Mouse (Mus musculus): Measurements from ENCODE around the gene Gm21953. TPM values are rescaled to one million over a fixed set of nuclear protein-coding genes. Genes with fewer than 3 reads are reported as not detected.
"Not testable (repeated sequence)": the region's sequence is repeated elsewhere in the genome, so short reads cannot be mapped to it uniquely, and the experiment has no call there.

Gm21953 gene
- not detected in 2 replicates for polyA plus RNA-seq (2015; fragmentation: Nextera tagmentation; extraction: Ambion mirVana)

DNA sequence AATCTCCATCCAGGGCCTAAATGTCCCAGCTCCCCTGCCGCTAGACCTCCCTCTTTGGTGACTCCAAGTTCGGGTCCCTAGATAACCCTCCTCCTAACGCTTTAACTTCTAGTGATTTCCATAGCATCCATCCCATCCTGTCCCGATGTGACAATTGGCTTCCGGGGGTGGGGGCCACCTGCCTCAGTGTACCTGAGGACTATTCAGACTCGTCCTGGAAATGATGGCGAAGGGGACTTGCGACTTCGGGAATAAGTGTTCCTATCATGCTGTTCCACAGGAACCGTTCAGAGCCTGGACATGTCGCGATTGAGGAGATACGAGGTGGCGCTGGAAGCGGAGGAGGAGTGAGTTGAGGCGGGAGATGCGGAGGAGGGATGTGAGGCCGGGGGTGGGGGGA, at the start of gene Gm21953:
Gene Gm21953, plus strand, starts transcription at position 301 of the 400 bp plus-strand sequence.
- WGBS, result no CpG with 5 or more reads among the region's 18 CpGs
- H3K9ac ChIP-seq; H3K9me3 ChIP-seq; H3K4me2 ChIP-seq (replicated peaks); H3K4me3 ChIP-seq; H3K27me3 ChIP-seq; ATAC-seq (ENCODE audit: low FRiP score, low read depth); H3K4me1 ChIP-seq; H3K36me3 ChIP-seq; H3K27ac ChIP-seq: not testable (repeated sequence)

DNA sequence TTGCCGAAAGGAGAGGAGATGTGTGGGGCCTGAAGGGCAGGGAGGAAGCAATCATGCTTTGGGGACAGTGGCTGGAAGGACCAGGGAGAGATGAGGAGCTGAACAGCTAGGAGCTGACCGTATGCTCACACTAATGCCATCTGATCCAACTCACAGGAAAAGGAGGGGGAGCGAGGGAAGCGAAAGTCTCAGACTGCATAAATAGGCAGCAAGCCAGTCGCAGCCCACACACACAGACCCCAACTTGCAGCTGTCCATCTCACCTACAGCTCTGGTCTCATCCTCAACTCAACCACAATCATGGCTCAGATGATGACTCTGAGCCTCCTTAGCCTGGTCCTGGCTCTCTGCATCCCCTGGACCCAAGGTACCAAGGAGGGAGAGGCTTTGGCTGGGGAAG, 38.6 kb upstream of the Gm21953 start, which contains the start of gene Ccl21b:
Gene Ccl21b, plus strand, starts transcription at position 301 of the 400 bp plus-strand sequence.
- not testable (repeated sequence) for H3K9ac ChIP-seq; H3K27me3 ChIP-seq; H3K4me2 ChIP-seq (replicated peaks); H3K36me3 ChIP-seq; H3K9me3 ChIP-seq; ATAC-seq (ENCODE audit: low FRiP score, low read depth); H3K27ac ChIP-seq; H3K4me1 ChIP-seq; H3K4me3 ChIP-seq
- no CpG with 5 or more reads among the region's 5 CpGs for WGBS

- H3K27me3 ChIP-seq; H3K4me2 ChIP-seq (replicated peaks); H3K9me3 ChIP-seq; H3K4me3 ChIP-seq; ATAC-seq (ENCODE audit: low FRiP score, low read depth); H3K4me1 ChIP-seq; H3K9ac ChIP-seq; H3K36me3 ChIP-seq; H3K27ac ChIP-seq: not testable (repeated sequence)
- no CpG with 5 or more reads among the region's 1 CpGs for WGBS
These were observed 24.0 kb downstream of the Gm21953 start, which contains the start of gene Fam205a3 for GRCm38 (mm10) chr4:42318034-42318433. Gene Fam205a3, plus strand, starts transcription at chr4:42318334.

Other genes with a start within 250 kb of the Gm21953 start
- gene Gm3893, start 203.1 kb upstream of the Gm21953 start, polyA plus RNA-seq (2015; fragmentation: Nextera tagmentation; extraction: Ambion mirVana), result not detected in 2 replicates
- 7.7 TPM in 1 of 2 replicates, not detected in the other for gene Gm13304, start 179.4 kb upstream of the Gm21953 start, polyA plus RNA-seq (2015; fragmentation: Nextera tagmentation; extraction: Ambion mirVana)
- gene Gm13306, start 140.8 kb upstream of the Gm21953 start, polyA plus RNA-seq (2015; fragmentation: Nextera tagmentation; extraction: Ambion mirVana), result 1.1 TPM in 1 of 2 replicates, not detected in the other
- 1.2 TPM in 2 replicates for gene Gm13305, start 125.7 kb upstream of the Gm21953 start, polyA plus RNA-seq (2015; fragmentation: Nextera tagmentation; extraction: Ambion mirVana)
- not detected in 2 replicates for gene Gm10600, start 53.6 kb upstream of the Gm21953 start, polyA plus RNA-seq (2015; fragmentation: Nextera tagmentation; extraction: Ambion mirVana)
- not detected in 2 replicates for gene Ccl21b, start 38.5 kb upstream of the Gm21953 start, polyA plus RNA-seq (2015; fragmentation: Nextera tagmentation; extraction: Ambion mirVana)
- gene Fam205a3, start 24.1 kb downstream of the Gm21953 start, polyA plus RNA-seq (2015; fragmentation: Nextera tagmentation; extraction: Ambion mirVana), result not detected in 2 replicates
- not detected in 2 replicates for gene Gm21586, start 145.1 kb downstream of the Gm21953 start, polyA plus RNA-seq (2015; fragmentation: Nextera tagmentation; extraction: Ambion mirVana)
- 0.13 and 0.17 TPM in 2 replicates for gene Gm2163, start 172.5 kb downstream of the Gm21953 start, polyA plus RNA-seq (2015; fragmentation: Nextera tagmentation; extraction: Ambion mirVana)
- gene Fam205a2, start 233.9 kb downstream of the Gm21953 start, polyA plus RNA-seq (2015; fragmentation: Nextera tagmentation; extraction: Ambion mirVana), result not detected in 2 replicates